8 mouse cellular contexts compared by ENCODE assay signal in genomic region chr2:157422854-157423705, GRCm38 (mm10). TPM values are rescaled to one million over a fixed set of nuclear protein-coding genes. Genes with fewer than 3 reads are reported as not detected.
DNase-seq lines count a peak whose midpoint lies in the region; ATAC-seq and TF ChIP-seq lines count a peak whose summit lies in the region.

No protein-coding gene starts in this region.

- H3K9me3 ChIP-seq in lung, embryonic 14.5 days (ENCODE audit: low read depth, low read length) = no peaks in the 10 kb centered on the region

- WGBS in lung, embryonic 14.5 days = 34% methylated on average over 11 of the region's 11 CpGs
- WGBS in small intestine, adult 2 months = 32% methylated on average over 11 of the region's 11 CpGs

- peak; percentile 70 to 78 for DNase-seq in urinary bladder, adult 18-20 months (ENCODE audit: low spot score in 2 of 2)
- no peak for DNase-seq in urinary bladder, postnatal 10 days (ENCODE audit: low spot score)
- DNase-seq in gastrocnemius, postnatal 14 days = peak; percentile 55
- peak; percentile 88 to 90 for DNase-seq in kidney, adult 8-10 months
- DNase-seq in lung, embryonic 14.5 days = peak; percentile 76
- DNase-seq in left cerebral cortex, postnatal 14 days (ENCODE audit: low spot score in 2 of 2) = no peak

- H3K9ac ChIP-seq in lung, embryonic 14.5 days = peak overlapping the region; percentile 99

- peak; percentile 62 for ATAC-seq in lung, embryonic 14.5 days (ENCODE audit: insufficient read depth)
- ATAC-seq in erythroid progenitor cell, adult 5-6 weeks (replicated peaks; ENCODE audit: low FRiP score, poor library complexity, severe bottlenecking) = no peak

- intact Hi-C loops in gastrocnemius, postnatal 14 days (cut with DNase I; ENCODE audit: low total_unique reads) = no loop called here
- intact Hi-C loops in left cerebral cortex, postnatal 14 days (cut with DNase I) = no loop called here

- TF ChIP-seq POLR2A in small intestine, adult 2 months (IDR thresholded peaks at IDR 0.05; ENCODE audit: low read depth, low read length) = peak; percentile 79

- peak overlapping the region; percentile 77 for H3K4me2 ChIP-seq in lung, embryonic 14.5 days

- H3K4me3 ChIP-seq in lung, embryonic 14.5 days (ENCODE audit: low read depth, low read length) = peak overlapping the region; percentile 85
- peak overlapping the region; percentile 77 for H3K4me3 ChIP-seq in small intestine, adult 2 months (ENCODE audit: low read depth, low read length)

- peaks cover 25% of the 10 kb centered on the region for H3K4me1 ChIP-seq in lung, embryonic 14.5 days (ENCODE audit: insufficient read depth)
- H3K4me1 ChIP-seq in small intestine, adult 2 months (ENCODE audit: control insufficient read depth, insufficient read depth, insufficient read length, low read length) = peaks cover 60% of the 10 kb centered on the region

- peak overlapping the region; percentile 96 for H3K27ac ChIP-seq in lung, embryonic 14.5 days (ENCODE audit: low read depth)
- H3K27ac ChIP-seq in small intestine, adult 2 months (ENCODE audit: insufficient read depth, low read depth, low read length) = peak overlapping the region; percentile 97

- no peak for TF ChIP-seq CTCF in lung, embryonic 14.5 days (IDR thresholded peaks at IDR 0.05; ENCODE audit: low read depth)
- no peak for TF ChIP-seq CTCF in small intestine, adult 2 months (IDR thresholded peaks at IDR 0.05; ENCODE audit: extremely low read depth, insufficient read length, insufficient replicate concordance, low read depth, low read length)

- no peaks in the 10 kb centered on the region for H3K27me3 ChIP-seq in lung, embryonic 14.5 days (ENCODE audit: insufficient read depth, low read length)
- no peaks in the 10 kb centered on the region for H3K27me3 ChIP-seq in small intestine, adult 2 months (ENCODE audit: control insufficient read depth, insufficient read depth, low read length)

- H3K36me3 ChIP-seq in lung, embryonic 14.5 days (ENCODE audit: insufficient read depth) = peaks cover 6% of the 10 kb centered on the region
- H3K36me3 ChIP-seq in small intestine, adult 2 months (ENCODE audit: control insufficient read depth, insufficient read depth, low read length) = peaks cover 6% of the 10 kb centered on the region

RNA-seq across cellular contexts. Expression of gene Src, which starts 4.8 kb away (rescaled TPM):
- total RNA-seq in gastrocnemius, postnatal 14 days (2021) = 1 to 10 TPM; 5.2 to 7.5 TPM
- polyA plus RNA-seq in lung, embryonic 14.5 days (2014; fragmentation: Nextera tagmentation; extraction: Ambion mirVana) = 16.4 and 18.9 TPM in 2 replicates
- polyA plus RNA-seq in small intestine, adult 2 months (2012; rRNA removed) = 65.9 and 161 TPM in 2 replicates
- 100 to 1,000 TPM; 100 to 104 TPM for total RNA-seq in left cerebral cortex, postnatal 14 days (2021)
- total RNA-seq in erythroid progenitor cell, adult 5-6 weeks (2015; ENCODE audit: low replicate concordance) = 0.36 and 0.42 TPM in 2 replicates
- 0.39 and 1.1 TPM in 2 replicates for total RNA-seq in erythroid progenitor cell, adult 5-6 weeks (2017; ENCODE audit: low replicate concordance)

RNA-seq across cellular contexts. Expression of gene Manbal, which starts 55.7 kb away (rescaled TPM):
- 10 to 100 TPM; 20.7 to 28.3 TPM for total RNA-seq in gastrocnemius, postnatal 14 days (2021)
- 38.7 and 42.6 TPM in 2 replicates for polyA plus RNA-seq in lung, embryonic 14.5 days (2014; fragmentation: Nextera tagmentation; extraction: Ambion mirVana)
- 20.1 and 47.5 TPM in 2 replicates for polyA plus RNA-seq in small intestine, adult 2 months (2012; rRNA removed)
- total RNA-seq in left cerebral cortex, postnatal 14 days (2021) = 10 to 100 TPM; 74.4 to 80.6 TPM
- 15.9 and 26.0 TPM in 2 replicates for total RNA-seq in erythroid progenitor cell, adult 5-6 weeks (2015; ENCODE audit: low replicate concordance)
- 3.3 and 9.4 TPM in 2 replicates for total RNA-seq in erythroid progenitor cell, adult 5-6 weeks (2017; ENCODE audit: low replicate concordance)

Comparison
In these comparisons a context has a peak if more than half of its experiments do, and no peak if none do; other contexts are left out.
1. DNase-seq: peak in urinary bladder, adult 18-20 months (2 of 2), gastrocnemius, postnatal 14 days (single experiment), kidney, adult 8-10 months (2 of 2) and lung, embryonic 14.5 days (single experiment); none in urinary bladder, postnatal 10 days (single experiment) and left cerebral cortex, postnatal 14 days (0 of 2).
2. RNA of gene Src, which starts 4.8 kb away (total RNA-seq): 100 to 104 TPM in left cerebral cortex, postnatal 14 days; 5.2 to 7.5 TPM in gastrocnemius, postnatal 14 days and 0.36 to 1.1 TPM in erythroid progenitor cell, adult 5-6 weeks; every median in the first group is over 10 times any median in the second.